Mouse (Mus musculus) intestine, postnatal 0 days (tissue): Measurements from ENCODE around the gene Lrrtm3. TPM values are rescaled to one million over a fixed set of nuclear protein-coding genes. Genes with fewer than 3 reads are reported as not detected.

Experiments
- ATAC-seq: fragments of 200-750 bp; cut with Nextera tagmentation; 2 replicates; pipeline ENCODE4 v1.8.0; 2017; ENCODE audit warnings: mild to moderate bottlenecking, moderate TSS enrichment, moderate library complexity
- H3K27ac ChIP-seq: fragments of 300-500 bp; sonication (generic); 2 replicates; pipeline ENCODE4 v1.5.1; 2014; ENCODE audit warnings: mild to moderate bottlenecking, low read depth, low read length, moderate library complexity
- H3K27me3 ChIP-seq: fragments of 300-500 bp; sonication (generic); replicated peaks from 2 replicates; pipeline ENCODE4 v1.6.1; 2014; ENCODE audit warnings: low read length, mixed read lengths; ENCODE audit not compliant: control insufficient read depth, insufficient read depth
- H3K36me3 ChIP-seq: fragments of 300-500 bp; sonication (generic); 2 replicates; pipeline ENCODE4 v1.6.1; 2014; ENCODE audit warnings: mild to moderate bottlenecking, moderate library complexity; ENCODE audit not compliant: control insufficient read depth, insufficient read depth
- H3K4me1 ChIP-seq: fragments of 300-500 bp; sonication (generic); replicated peaks from 2 replicates; pipeline ENCODE4 v1.6.1; 2014; ENCODE audit warnings: antibody characterized with exemption, low read length, mixed read lengths; ENCODE audit not compliant: control insufficient read depth, insufficient read depth
- H3K4me2 ChIP-seq: fragments of 300-500 bp; sonication (generic); replicated peaks from 2 replicates; pipeline ENCODE4 v1.6.1; 2014; ENCODE audit warnings: low read depth, mild to moderate bottlenecking, moderate library complexity
- H3K4me3 ChIP-seq: fragments of 300-500 bp; sonication (generic); 2 replicates; pipeline ENCODE4 v1.5.1; 2014; ENCODE audit warnings: low read depth, low read length
- H3K9ac ChIP-seq: fragments of 300-500 bp; sonication (generic); 2 replicates; pipeline ENCODE4 v1.6.1; 2014; ENCODE audit warnings: mild to moderate bottlenecking, low read depth, low read length
- H3K9me3 ChIP-seq: fragments of 300-500 bp; sonication (generic); 2 replicates; pipeline ENCODE4 v1.6.1; 2016; ENCODE audit warnings: mixed run types; ENCODE audit not compliant: control insufficient read depth
- CTCF ChIP-seq: sonication (generic); IDR thresholded peaks from 2 replicates; pipeline ENCODE4 v1.5.1; 2016; ENCODE audit warnings: low read depth, mild to moderate bottlenecking, control low read depth, antibody characterized with exemption, moderate library complexity
- WGBS: fragments of 180-500 bp; shearing (Covaris S2); extraction: QIAGEN DNeasy Blood & Tissue Kit; methylation state at CpG from one replicate; pipeline ENCODE4 v1.1.7; 2014; 5-methylcytosine and 5-hydroxymethylcytosine counted together
- polyA plus RNA-seq: library from polyadenylated mRNA; unstranded; fragments of >200 nt; fragmentation: Nextera tagmentation; extraction: Ambion mirVana; gene quantifications from 2 replicates; pipeline ENCODE4 v1.2.1, GENCODE M21; 2015

The Lrrtm3 gene
- polyA plus RNA-seq, 1 experiment from 2014 or later, result 1.6 TPM

GRCm38 (mm10) chr10:63894612-63895011 is 195.5 kb downstream of the Lrrtm3 start:
- no peak for TF ChIP-seq CTCF
- H3K9ac ChIP-seq, result no peak overlapping the region
- H3K27me3 ChIP-seq, result no peaks in the 10 kb centered on the region
- H3K4me2 ChIP-seq, result no peak overlapping the region
- no peak overlapping the region for H3K4me3 ChIP-seq
- ATAC-seq, result no peak
- H3K36me3 ChIP-seq, result no peaks in the 10 kb centered on the region
- no peak overlapping the region for H3K27ac ChIP-seq
- 89% methylated on average over 5 of the region's 5 CpGs for WGBS
- H3K4me1 ChIP-seq, result no peaks in the 10 kb centered on the region
- H3K9me3 ChIP-seq, result no peaks in the 10 kb centered on the region

- Histone ChIP-seq H3K4me3 (no peak overlapping the region), H3K27ac (no peak overlapping the region), H3K9ac (no peak overlapping the region), H3K9me3 (no peaks in the 10 kb centered on the region), H3K4me2 (no peak overlapping the region; the same call in 1 of the 2 replicates), H3K4me1 (no peaks in the 10 kb centered on the region), H3K36me3 (no peaks in the 10 kb centered on the region), H3K27me3 (no peaks in the 10 kb centered on the region)
- no peak for ATAC-seq
- no peak for TF ChIP-seq CTCF
- WGBS, result 69% methylated on average over 23 of the region's 23 CpGs
Observed at GRCm38 (mm10) chr10:63886449-63887088, 203.5 kb downstream of the Lrrtm3 start.

GRCm38 (mm10) chr10:63880462-63880903 is 209.6 kb downstream of the Lrrtm3 start:
- Histone ChIP-seq H3K4me1 (no peaks in the 10 kb centered on the region), H3K9me3 (no peaks in the 10 kb centered on the region), H3K27me3 (no peaks in the 10 kb centered on the region), H3K36me3 (no peaks in the 10 kb centered on the region), H3K9ac (no peak overlapping the region), H3K27ac (no peak overlapping the region), H3K4me2 (no peak overlapping the region), H3K4me3 (no peak overlapping the region)
- no peak for ATAC-seq
- WGBS, result 72% methylated on average over 5 of the region's 5 CpGs
- TF ChIP-seq CTCF, result no peak

Other genes with a start within 250 kb of the Lrrtm3 start
- gene Gm10118, start 162.8 kb downstream of the Lrrtm3 start, polyA plus RNA-seq, result 0.08 and 0.18 TPM in 2 replicates